Mouse (Mus musculus) lung, adult 2 months (tissue): ENCODE results near the gene H2-M5.

Source experiments
- CTCF ChIP-seq: fragments of 200-500 bp; IDR thresholded peaks from 2 replicates; pipeline ENCODE4 v1.5.1; 2011; ENCODE audit warnings: mild to moderate bottlenecking, low read length, control low read depth; ENCODE audit not compliant: insufficient read depth
- POLR2A ChIP-seq: fragments of 200-500 bp; IDR thresholded peaks from 2 replicates; pipeline ENCODE4 v1.6.1; 2011; ENCODE audit warnings: low read depth, mild to moderate bottlenecking, control low read depth, low read length, borderline replicate concordance; ENCODE audit errors: extremely low read depth

DNA sequence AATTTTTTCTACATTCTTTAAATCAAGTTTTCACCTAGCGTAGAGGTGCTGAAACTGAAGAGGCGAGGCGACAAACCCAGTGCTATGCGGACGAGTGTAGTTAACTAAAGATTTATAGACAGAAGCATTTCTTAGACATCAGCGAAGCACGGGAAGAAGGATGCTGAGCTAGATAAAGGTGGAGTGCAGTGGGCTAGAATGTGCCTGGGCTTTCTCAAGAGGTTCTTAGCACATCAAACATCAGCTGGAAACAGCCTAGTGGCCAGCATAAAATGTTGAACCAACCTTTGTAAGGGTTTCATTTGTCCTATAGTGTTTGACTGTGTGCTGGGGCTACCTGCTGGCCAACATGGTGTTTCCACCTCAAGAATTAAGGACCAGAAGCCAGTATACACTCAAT is 11.5 kb upstream of the H2-M5 start, which contains the start of gene Zfp57:
- TF ChIP-seq POLR2A (no peak), CTCF (no peak)
